Mouse (Mus musculus) thymus, postnatal 36 days (tissue): ENCODE results near the gene Mbnl1.
"Not testable (repeated sequence)": the region's sequence is repeated elsewhere in the genome, so short reads cannot be mapped to it uniquely, and the experiment has no call there.

Experiments
- DNase-seq, 2 experiments: peaks; one replicate each; pipeline ENCODE4 v3.0.0; 2022; ENCODE audit warnings: mixed read lengths in 2 of 2

The Mbnl1 gene

DNA sequence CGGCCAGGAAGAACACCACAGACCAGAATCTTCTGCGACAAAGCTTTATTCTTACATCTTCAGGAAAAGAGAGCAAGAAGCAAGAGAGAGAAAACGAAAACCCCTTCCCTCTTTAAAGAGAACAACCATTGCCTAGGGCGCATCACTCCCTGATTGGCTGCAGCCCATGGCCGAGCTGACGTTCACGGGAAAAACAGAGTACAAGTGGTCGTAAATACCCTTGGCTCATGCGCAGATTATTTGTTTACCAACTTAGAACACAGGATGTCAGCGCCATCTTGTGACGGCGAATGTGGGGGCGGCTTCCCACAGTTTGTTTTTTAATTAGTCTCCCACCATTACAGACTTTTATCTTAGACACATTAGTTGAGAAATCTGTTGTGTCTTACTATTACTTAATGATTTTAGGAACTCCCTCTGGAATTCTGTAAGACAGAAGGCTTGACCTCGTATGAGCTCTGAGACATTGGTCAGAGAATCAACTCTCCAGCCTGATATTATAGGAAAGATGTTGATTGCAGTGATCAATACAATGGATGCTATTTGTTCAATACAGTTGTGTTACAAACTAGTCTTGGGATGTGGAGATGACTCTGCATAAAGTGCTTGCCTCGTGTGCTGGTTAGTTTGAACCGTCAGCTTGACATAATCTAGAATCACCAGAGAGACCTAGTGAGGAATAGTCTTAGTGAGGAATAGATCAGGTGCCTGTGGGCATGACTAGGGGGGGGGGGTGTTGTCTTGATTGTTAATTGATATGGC lies 22.3 kb downstream of the Mbnl1 start:
- not testable (repeated sequence) for DNase-seq

- DNase-seq = peak in 1 of 2 experiments; percentile 43
Observed at GRCm38 (mm10) chr3:60496197-60496596, 23.6 kb downstream of the Mbnl1 start.

DNA sequence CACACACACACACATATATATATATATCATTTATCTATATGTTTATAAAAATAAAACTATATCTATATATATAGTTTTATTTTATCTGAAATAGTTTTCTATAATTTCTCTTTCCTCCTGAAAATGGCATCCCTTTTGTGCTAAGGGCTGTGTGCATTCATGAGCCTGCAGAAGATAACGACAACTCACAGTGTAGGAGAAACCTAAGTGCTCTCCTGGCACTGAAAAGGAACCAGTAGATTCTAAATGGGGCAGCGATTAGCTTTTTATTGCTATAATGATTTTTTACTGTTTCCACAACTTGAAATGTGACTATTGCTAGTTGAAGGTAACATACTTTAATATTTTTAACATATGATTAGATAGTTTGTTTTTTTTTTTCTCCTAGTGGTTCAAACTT lies 25.5 kb downstream of the Mbnl1 start:
- no peak for DNase-seq

GRCm38 (mm10) chr3:60498646-60499045 lies 26.0 kb downstream of the Mbnl1 start:
- DNase-seq = no peak

GRCm38 (mm10) chr3:60499157-60499578 lies 26.5 kb downstream of the Mbnl1 start:
- DNase-seq = no peak

DNA sequence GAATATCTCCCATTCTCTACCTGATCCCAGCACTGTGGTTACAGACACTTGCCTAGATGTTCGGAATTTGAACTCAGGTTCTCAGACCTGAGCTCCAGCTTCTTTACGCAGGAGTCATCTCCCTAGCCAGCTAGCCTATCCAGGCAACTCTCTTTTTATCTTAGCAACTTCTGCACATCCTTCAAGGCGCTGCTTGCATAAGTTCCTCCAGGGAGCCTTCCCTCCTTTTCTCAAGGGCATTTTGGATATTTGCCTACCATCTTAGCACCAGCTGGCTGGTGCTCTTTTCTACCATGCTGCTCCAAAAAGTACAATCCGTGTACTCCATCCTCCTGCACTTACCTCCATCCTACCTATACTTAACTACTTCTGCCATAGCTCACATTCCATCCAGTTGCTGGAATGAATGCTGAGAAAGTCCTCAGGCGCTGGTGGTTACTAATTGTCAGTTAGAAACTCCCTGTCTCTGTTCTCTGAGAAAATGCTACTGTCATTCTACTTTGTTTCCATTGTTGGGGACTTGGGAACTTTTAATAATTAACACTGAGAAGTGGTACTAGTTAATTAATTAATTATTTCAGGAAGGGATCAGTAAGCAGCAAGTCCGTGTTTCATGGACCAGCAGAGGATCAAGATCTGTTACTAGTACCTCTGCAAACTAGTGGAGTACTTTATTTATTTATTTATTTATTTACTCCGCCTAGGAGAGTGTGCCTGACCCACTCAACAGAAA lies 27.3 kb downstream of the Mbnl1 start:
- no peak for DNase-seq

DNA sequence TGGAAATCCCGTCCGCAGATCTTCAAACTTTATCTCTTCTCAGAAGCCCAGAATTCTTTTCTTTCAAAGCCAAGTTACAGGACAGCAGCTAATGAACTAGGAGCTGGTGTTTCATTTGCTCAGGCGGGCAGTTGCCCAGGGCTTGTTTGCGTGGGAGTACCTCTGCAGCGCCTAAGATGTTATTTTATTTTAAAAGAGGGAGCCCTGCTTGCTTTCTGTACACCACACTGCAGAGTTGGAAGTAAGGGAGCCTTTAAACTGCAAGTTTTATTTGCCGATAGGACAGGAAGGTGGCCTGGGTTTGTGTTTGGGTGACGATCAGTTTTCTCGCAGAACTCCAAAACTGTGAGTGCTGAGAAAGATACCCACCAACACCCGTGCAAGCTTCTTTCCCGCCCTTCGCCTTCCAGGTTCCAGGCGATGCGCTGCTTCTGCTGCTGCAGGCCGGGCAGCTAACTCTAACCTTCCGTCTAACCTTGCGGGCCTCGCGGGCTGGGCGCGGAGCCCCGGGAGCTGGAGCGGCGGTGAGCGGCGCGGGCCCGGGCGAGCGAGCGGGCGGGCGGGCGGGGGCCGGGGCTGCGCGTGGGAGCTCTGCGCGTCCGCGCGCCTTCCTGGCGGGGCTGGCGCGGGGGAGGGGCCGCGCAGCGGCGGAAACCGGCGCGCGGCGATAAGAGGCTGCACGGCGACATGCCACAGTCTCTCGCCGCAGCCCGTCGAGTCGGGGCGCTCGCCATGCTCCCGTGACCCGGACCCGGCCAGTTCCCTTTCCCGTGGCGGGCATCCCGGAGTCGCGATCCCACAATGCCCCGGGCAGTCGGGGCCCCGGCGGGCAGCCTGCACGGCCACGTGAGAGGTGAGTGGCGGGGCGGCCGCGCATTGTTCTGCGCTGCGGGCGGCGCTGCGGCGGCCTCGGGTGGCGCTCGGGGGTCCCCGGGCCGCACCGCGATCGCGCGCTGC lies 28.2 kb downstream of the Mbnl1 start:
- peak; percentile 84 to 89 for DNase-seq

DNA sequence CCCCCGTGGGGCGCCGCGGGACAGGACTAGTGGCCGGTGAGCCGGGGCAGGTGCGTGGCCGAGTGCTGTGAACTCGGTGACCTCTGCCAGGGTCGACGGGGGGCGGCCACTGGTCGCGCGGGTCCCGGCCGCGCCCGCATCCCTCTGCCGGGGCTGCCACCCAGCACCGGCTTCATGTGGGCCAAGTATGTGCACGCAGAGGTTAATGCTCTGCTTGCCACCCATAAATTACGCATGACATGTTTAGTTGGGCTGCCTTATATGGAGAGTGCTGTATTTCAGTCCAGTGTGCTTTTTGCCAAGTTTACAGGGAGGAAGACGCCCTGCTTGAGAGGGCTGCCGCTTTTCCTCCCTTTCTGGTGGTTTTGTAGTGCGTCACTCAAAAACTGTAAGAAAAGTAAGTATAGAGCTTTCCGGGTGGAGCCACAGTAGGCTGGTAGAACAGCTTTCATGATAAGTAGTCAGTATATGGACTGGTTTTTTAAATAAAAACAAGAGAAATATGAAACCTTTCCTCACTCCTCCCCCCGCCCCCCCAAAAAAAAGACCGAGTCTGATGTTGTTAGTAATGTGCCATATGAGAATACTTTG lies 29.0 kb downstream of the Mbnl1 start:
- DNase-seq = no peak

DNA sequence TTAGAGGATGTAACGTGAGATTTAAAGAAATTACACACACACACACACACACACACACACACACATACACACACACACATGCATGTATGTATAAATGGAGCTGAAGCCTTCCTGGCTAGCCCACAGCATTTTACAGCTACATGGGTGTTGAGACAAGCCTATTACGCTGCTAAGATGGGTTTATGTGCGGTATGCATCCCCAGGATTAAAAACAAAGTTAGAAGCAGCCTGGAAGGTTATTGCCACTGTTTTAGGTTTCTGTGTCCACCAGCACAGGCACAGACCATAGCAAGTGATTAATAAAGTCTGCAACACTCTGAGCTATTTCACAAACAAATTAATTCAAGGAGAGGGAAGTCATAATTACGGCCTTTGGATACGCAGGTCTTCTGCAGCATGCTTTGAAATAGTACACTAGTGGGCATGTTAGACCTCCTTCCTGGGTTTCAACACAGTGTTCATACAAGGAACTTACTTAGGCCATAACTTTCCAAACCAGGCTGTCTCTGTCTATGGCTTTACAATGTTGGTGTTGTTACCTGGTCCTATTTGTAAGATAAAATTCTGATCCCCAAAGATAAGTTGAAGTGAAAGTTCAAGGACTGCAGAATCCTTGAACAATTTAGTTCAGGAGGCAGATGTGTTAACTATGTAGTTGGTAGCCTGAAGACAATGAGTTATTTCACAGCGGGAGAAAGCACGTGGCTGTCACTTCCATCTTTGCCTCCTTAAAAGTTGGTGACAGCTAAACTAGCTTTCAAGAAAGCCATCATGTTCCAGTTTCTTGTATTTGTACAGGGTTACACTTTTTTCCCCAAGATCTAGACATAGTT lies 29.7 kb downstream of the Mbnl1 start:
- DNase-seq = no peak

GRCm38 (mm10) chr3:60503196-60503595 lies 30.6 kb downstream of the Mbnl1 start:
- DNase-seq = no peak

DNA sequence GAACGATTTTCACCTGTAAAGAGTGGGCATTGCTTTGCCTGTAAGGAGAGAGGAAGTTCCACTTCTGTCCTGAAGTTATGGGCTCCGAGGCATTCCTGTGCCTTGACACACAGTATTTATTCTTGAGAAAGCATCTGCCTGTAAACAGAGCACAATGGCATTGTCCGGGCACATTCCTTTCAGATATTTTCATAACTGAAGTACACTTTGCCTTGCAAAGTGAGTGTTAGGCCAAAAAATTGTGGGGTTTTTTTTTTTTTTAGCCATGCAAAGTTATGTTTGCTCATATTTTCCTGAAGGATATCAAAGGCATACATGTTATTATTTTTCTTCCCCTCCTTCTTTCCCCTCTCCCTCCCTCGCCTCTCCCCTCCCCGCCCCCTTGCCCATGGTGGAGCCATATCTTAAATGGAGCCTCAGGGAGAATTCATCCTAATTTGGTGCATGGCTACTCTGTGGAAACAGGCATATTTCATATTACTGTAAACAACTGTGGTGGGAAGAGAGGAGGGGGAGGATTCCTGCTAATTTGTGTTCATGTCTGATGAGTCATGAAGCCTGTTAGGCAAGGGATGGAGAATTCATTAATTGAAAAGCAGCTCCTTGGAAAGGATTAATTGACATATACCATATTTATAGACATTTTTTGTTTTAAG lies 32.3 kb downstream of the Mbnl1 start:
- DNase-seq = no peak

DNA sequence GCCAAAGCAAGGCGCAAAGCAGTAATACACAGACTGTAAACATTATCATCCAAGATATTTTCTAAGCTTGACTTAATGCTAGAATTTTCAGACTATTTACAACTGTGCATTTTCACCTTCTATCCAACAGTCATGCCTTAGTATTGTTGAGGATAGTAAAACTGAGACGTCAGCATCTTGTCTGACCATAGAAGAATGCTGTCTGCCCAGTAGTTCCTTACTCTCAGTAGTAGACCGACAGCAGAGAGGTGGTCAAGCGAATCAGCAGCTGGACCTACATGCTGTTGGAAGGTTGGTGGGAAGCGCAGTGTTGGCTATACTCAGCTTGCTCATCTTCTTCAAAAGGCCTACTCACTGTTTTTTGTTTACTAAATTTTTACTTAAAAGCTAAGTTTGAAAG lies 34.2 kb downstream of the Mbnl1 start:
- DNase-seq = no peak

DNA sequence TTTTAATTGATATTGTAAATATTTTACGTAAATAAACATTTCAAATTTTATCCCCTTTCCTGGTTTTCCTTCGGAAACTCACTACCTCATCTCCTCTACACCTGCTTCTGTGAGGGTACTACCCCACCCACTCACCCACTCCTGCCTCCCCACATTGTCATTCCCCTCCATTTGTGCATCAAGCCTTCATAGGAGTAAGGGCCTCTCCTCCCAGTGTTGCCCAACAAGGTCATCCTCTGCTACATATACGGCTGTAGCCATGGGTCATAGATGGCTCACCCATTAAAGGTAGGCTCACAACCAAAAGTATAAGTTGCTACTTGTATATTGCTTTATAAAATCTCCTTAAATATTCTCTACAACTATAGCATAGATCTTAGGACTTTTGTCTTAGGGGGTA lies 34.9 kb downstream of the Mbnl1 start:
- DNase-seq = no peak

DNA sequence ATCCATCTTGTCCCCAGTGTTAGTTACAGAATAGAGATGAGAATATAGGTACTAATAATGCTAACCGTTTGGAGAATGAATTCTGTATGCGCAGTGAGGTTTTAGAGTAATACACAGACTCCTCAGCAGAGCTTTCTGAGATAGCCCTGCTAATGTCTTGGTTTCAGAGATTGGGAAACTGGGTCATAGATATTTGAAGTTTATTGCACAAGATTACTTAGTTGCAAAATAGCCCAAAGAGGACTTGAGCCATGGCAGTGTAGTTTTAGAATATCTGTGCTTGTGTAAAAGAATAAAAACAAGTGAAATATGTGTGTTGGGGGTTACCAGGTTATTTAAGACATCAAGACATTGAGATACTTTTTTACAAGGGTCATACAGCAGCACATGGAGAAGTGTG lies 35.3 kb downstream of the Mbnl1 start:
- DNase-seq = no peak

GRCm38 (mm10) chr3:60511197-60511596 lies 38.6 kb downstream of the Mbnl1 start:
- no peak for DNase-seq

DNA sequence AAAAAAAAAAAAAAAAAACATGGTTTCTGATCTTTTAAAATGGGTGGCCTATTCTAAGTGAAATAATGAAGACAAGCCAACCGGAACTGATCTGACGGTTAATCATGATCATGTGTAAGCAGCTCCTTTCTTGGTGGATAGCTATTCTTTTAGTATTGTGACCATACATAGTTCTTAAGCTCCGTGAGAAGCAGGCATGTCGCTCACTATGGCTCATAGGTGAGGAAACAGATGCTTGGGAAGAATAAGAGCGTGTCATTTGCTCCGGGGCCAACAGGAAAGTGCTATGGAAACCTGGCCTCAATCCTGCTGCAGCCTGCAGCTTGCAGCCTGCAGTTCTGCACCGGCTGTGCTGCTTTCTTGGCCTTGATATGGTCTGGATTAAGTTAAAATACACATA lies 40.7 kb downstream of the Mbnl1 start:
- DNase-seq = no peak

DNA sequence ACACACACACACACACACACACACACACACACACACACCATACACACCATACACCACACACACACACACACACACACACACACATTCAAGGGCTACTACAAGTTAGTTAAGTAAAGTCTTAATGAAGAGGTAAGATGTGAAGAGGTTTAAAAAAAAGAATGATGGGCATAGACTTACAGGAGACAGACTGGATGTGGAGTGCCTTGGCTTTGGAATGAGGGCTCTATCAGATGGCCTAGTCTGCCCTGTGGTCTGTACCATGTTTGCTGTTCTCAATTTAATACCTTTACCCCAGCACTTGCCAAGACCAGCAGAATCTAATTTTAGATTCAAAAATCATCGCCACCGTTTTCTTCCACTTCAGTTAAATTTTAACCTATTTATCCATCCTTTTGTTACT lies 41.1 kb downstream of the Mbnl1 start:
- no peak for DNase-seq

GRCm38 (mm10) chr3:60515430-60515829 lies 42.8 kb downstream of the Mbnl1 start:
- DNase-seq = no peak

- DNase-seq = peak; percentile 87 to 90
Observed at GRCm38 (mm10) chr3:60516054-60516674, 43.5 kb downstream of the Mbnl1 start.

DNA sequence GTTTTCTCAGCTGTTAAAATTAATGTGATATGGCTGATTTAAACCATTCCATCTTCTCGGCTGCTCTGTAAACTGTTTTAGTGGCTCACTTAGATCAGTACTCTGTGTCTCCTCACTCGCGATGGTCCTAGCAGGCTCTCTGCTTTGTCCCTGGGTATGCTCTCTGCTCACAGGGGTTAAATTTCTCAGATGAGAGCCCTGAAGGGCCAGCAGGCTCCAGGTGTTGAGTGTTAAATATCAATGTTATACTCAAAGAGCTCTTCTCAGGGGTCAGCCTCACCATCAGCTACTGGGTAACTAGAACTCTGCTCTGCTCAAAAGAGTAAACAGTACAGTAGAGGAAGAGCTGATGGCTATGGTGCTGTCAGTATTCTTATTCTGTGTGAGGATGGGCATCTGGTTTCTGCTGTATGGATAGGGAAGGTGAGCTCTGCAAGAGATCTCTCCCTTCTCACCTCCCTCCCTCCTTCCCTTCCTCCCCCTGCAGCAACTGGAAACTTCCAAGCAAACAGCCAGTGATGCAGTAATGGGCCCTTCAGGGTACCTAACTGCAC lies 44.7 kb downstream of the Mbnl1 start:
- DNase-seq = no peak

DNA sequence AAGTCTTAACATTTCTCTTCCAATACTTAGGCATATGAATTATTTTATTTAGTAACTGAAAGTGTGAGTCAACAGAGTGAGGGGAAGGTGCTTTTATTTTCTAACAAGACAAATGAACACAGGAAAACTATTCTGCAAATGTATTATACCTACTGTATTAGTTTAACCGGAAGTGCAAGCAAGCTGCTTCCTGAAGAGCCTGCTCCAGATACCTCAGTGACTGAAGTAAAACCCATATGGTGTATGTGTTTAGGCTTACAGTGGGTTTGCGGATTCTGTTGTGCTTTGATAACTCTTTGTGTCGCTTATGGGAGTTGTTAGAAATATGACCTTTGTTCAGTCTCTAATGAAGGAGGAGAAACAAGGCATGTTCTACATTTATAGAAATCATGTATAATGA lies 46.7 kb downstream of the Mbnl1 start:
- DNase-seq = no peak
